Mouse (Mus musculus) lung, postnatal 25 days (tissue): ENCODE results near the gene Dnah2.
"Not testable (repeated sequence)": the region's sequence is repeated elsewhere in the genome, so short reads cannot be mapped to it uniquely, and the experiment has no call there.

Experiments used
- DNase-seq: peaks from one replicate; pipeline ENCODE4 v3.0.0; 2022; ENCODE audit warnings: low spot score

Gene Dnah2

GRCm38 (mm10) chr11:69563373-69563772 lies 14.5 kb upstream of the Dnah2 start:
- no peak for DNase-seq

GRCm38 (mm10) chr11:69560896-69561854 lies 12.3 kb upstream of the Dnah2 start:
- no peak for DNase-seq

GRCm38 (mm10) chr11:69559851-69560765 lies 11.2 kb upstream of the Dnah2 start, which contains the start of gene Efnb3:
Efnb3 (minus strand) TSS chr11:69560205.
- DNase-seq, result no peak

- DNase-seq, result no peak
Measured at GRCm38 (mm10) chr11:69559183-69559582, 10.3 kb upstream of the Dnah2 start.

GRCm38 (mm10) chr11:69558756-69559155 lies 9.8 kb upstream of the Dnah2 start:
- DNase-seq, result no peak

- no peak for DNase-seq
Measured at GRCm38 (mm10) chr11:69557381-69557958, 8.6 kb upstream of the Dnah2 start.

- no peak for DNase-seq
Measured at GRCm38 (mm10) chr11:69554539-69555140, 5.7 kb upstream of the Dnah2 start.

GRCm38 (mm10) chr11:69553341-69553721 lies 4.4 kb upstream of the Dnah2 start:
- DNase-seq, result no peak

GRCm38 (mm10) chr11:69552622-69553340 lies 3.9 kb upstream of the Dnah2 start:
- no peak for DNase-seq

GRCm38 (mm10) chr11:69551310-69551709 lies 2.4 kb upstream of the Dnah2 start:
- no peak for DNase-seq

- peak; percentile 41 for DNase-seq
Measured at GRCm38 (mm10) chr11:69547071-69547470, 1.8 kb downstream of the Dnah2 start.

- peak; percentile 66 for DNase-seq
Measured at GRCm38 (mm10) chr11:69546423-69547053, 2.4 kb downstream of the Dnah2 start.

- DNase-seq, result no peak
Measured at GRCm38 (mm10) chr11:69545957-69546356, 3.0 kb downstream of the Dnah2 start.

GRCm38 (mm10) chr11:69543598-69543997 lies 5.3 kb downstream of the Dnah2 start:
- DNase-seq, result no peak

- not testable (repeated sequence) for DNase-seq
Measured at GRCm38 (mm10) chr11:69541741-69542140, 7.2 kb downstream of the Dnah2 start.

GRCm38 (mm10) chr11:69540700-69541099 lies 8.2 kb downstream of the Dnah2 start:
- DNase-seq, result no peak

GRCm38 (mm10) chr11:69534990-69535389 lies 13.9 kb downstream of the Dnah2 start:
- no peak for DNase-seq

- DNase-seq, result no peak
Measured at GRCm38 (mm10) chr11:69532480-69533150, 16.3 kb downstream of the Dnah2 start.

GRCm38 (mm10) chr11:69530755-69531154 lies 18.2 kb downstream of the Dnah2 start:
- not testable (repeated sequence) for DNase-seq

- DNase-seq, result not testable (repeated sequence)
Measured at GRCm38 (mm10) chr11:69530281-69530680, 18.6 kb downstream of the Dnah2 start.
